Mouse (Mus musculus) cerebellum, adult (tissue): ENCODE results near the gene Pcgf3.
A peak's percentile ranks its signal among the peaks of the same experiment; 100 is the strongest.
"Not testable (repeated sequence)": the region's sequence is repeated elsewhere in the genome, so short reads cannot be mapped to it uniquely, and the experiment has no call there.

Experiments
- ATAC-seq: cut with Nextera tagmentation; 2 replicates; pipeline ENCODE4 v1.9.2; 2017; ENCODE audit warnings: mild to moderate bottlenecking, moderate library complexity, mixed read lengths; ENCODE audit not compliant: insufficient number of reproducible peaks, low FRiP score, low TSS enrichment

Gene Pcgf3

DNA sequence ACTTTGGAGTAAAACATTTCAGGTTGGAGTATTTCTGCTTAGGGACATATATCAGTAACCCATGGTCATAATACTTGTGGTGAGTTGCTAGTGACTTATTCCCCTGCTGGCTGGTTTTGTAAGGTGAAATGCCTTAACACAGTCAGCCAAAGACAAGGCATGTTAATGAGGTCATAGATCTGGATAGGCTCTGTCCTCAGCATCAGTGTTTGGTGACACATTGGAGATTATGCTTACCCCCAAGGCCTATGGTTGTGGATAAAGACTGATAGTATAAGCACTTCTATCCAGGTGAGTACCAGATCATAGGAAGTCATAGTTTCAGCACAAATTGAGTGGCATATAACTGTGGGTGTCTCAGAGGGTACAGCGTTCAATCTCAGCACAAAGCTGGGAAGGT is 5.6 kb downstream of the Pcgf3 start:
- ATAC-seq, result no peak

DNA sequence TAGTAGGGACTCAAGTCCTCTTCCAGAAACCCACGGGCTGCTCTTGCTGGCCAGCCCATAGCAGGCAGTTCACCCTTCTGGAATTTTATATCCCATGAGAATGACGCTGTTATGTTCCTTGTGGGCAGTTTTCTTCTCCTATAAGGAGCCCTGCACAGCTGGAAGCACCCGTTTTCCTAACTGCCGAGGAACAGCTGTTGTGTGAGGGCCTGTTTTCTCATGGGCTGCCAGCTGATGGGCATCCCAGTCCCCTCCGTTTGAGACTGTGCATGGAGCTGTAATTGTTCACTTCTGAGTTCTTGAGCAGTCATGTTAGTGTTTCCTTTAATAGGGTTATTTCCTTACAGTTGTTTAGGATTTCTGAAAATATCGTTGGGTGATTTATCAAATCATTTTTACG is 8.6 kb downstream of the Pcgf3 start:
- no peak for ATAC-seq

DNA sequence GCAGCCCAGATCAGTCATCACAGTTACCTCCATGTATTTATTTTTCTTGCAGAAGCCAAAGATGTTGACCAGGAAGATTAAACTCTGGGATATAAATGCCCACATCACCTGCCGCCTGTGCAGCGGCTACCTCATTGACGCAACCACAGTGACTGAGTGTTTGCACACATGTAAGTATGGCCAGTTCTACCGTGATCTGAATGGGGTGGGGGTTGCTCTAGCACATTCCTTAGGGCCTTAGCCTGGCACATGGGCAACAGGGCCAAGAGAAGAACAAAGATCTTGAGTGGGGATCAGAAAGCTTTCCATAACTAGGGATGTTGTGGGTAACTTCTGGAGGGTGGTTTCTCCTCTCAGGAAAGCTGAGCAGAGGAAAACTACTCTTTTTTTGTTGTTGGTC is 12.7 kb downstream of the Pcgf3 start:
- no peak for ATAC-seq

DNA sequence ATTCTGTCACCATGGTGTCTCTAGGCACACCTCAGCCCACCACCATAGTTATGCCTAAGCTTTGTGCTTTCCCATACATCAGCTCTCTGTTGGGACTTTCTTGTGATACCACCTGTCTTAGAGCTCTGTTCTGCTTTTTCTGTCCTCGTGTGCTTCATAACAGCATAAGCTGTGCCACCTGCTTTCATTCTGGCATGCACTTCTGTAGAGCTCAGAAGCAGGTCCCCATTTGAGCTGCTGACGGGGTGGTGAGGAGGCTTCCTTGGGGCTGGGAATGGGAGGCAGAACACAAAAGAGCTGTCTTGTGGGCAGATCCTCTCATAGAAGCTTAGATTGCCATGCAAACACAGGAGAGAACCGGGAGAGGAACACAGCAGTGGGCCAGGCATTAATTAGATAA is 14.9 kb downstream of the Pcgf3 start:
- no peak for ATAC-seq

DNA sequence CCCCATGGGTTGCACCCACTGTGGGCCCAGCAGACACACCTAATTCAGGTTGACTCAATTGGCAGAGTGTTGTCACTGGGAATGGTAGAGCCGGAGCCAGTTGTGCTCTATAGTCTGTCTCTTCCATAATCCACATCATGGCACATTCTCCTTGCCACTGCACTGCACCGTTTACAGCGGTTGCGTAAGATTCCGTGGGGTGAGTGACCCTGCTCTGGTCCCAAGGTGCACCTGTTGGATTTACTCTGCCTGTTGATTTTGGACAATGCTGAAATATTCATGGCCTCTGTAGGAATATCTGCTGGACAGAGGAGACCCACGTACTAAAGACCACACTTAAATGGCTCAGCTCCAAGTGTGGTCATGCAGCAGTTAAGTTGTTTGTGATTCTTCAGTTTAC is 22.0 kb downstream of the Pcgf3 start:
- no peak for ATAC-seq

DNA sequence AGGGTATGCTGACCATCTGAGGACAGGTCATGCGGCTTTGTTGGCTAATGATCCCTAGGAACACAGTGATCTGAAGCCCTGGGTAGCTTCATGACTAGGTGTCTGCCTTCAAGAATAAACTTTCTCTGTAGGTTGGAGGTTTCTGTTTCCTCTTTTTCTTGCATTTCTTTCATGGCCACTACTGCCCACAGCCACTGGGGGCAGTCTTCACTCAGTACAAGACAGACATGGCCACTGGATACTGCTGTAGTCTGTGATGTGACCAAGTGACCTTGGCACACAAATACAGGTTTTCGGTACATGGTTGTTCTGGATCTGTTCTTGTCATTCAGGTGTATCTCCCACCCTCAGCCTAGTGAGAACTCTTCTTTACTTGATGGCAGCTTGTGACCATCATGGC is 24.2 kb downstream of the Pcgf3 start:
- 0 out of 2 replicates have a peak, but pooled peaks have one; percentile 26 for ATAC-seq

DNA sequence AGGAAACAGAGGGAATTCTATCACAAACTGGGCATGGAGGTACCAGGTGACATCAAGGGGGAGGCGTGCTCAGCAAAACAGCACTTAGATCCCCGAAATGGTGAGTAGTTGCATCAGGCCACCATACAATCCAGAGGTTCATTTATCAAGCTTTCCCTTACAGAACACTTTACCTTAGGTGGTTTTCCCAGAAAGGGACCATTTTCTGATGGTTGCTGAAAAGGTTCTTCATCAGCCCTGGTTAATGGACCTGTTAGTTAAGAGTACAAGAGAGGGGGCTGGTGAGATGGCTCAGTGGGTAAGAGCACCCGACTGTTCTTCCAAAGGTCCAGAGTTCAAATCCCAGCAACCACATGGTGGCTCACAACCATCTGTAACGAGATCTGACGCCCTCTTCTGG is 25.1 kb downstream of the Pcgf3 start:
- not testable (repeated sequence) for ATAC-seq

DNA sequence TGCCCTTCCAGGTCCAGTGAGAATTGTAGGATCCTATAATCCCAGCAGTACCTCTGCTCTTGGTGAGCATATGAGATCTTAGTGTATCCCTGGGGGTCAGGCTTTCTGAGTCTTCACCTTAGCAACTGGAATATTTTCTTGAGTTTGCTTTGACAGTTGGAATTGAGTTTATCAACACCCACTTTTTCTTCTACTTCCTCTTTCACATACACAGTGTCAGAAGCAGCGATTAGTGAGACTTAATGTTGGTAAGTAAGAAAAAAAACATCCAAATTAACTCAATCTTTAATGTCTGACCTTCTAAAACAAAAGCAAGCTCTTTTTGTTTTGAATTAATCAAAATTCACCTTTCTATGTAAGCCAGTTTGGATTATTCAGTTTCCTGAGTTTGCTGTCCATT is 40.5 kb downstream of the Pcgf3 start:
- ATAC-seq, result no peak

DNA sequence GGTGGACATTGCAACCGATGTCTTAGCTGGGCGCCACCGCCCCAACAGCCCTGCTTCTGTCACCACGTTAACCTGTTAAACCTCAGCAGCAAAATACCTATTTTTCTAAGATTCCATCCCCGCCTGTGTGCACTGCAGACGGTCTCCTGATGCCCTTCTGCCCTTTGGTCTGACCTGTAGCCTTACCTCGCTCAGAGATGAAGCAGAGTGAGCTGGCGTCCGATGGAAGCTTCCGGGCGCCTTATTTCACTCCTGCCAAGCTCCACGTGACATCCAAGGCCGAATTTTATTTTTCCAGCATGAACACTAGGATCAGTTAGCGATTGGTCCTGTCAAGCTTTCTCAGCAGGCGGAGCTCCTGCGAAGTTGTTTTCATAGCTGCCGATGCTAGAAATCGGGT is 41.3 kb downstream of the Pcgf3 start:
- no peak for ATAC-seq

DNA sequence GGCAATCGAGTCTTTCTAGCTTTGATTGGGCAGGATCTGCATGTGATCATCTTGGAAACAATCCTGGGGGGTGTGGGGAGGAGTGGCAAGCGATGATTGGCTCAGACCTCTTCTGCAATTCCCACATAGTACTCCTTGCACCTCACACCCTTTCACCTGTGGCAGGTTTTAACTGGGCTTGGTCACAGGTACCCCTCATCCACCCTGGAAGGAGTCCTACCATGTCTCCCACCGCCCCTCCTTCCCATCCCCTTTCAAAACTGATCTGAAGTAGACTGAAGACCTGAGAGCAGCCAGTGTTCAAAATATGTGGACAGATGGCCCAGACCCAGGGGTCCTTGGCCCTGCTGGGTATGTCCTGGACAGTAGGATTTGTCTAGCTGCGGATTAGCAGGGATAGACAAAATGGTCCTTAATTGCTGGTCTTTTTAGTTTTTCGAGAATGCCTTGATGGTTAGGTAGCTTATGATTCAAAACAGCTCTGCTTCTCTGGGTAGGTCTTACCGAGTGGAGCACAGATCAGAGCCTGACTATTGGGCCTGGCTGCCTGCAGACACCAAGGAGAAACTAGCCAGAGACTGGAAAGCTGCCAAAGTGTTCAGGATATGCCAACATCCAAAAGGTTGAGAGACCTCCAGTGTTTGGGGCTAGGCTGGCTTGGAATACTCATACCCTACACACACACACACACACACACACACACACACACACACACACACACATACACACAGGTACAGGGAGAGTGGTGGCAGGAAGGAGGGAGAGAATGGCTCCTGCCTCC is 54.7 kb downstream of the Pcgf3 start:
- ATAC-seq, result 0 out of 2 replicates have a peak, but pooled peaks have one; percentile 27

DNA sequence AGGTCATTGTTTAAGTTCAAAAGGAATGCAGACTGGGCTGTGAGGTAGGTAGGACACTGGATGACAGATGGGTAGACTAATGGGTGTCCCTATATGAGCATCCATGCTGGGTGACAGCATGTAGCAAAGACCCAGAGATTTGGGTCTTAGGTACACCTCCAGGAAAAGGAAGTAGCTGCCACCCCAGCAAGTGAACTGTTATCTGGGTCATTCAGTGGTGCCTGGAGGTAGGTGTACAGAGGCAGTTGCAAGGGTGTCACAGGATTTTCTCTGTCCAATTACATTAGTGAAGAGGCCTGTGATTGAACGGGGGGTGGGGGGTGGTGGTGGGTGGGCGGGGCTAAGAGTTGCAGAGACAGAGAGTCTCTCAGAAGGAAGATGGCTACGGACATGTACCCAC is 55.6 kb downstream of the Pcgf3 start:
- ATAC-seq, result no peak

DNA sequence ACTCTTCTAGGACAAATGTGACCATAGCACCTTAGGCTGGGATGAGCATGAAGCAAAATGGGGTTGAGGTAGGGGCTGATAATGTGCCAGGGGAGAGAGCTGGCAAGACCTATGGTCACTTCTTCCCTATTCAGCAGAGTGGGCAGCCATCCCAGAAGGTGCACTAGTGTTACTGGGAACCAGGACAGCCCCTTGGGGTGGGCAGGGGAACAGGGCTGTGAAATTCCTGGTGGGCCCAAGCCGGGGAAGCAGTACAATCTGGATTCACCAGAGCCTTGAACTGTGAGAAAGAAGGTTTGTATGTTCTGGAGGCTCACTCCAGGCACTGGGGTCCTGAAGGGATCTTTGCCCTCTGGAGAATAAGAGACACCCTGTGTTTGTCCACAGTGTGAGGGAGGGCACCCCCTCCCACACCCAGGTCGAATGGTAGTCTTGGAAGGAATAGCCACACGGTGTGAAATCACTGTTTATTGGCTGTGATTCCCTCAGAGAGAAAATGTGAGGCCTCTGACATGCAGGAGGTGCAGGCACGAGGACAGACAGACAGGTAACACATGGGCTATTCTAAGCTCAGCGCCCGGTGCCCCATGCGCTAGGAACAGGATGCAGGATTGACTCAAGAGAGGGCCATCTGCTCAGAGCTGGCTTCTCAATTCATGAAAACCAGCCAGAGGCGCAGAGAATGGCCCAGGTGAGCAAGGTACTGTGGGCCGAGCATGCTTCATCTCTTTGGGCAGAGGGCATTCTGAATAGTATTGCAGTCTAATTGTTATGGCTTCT is 57.3 kb downstream of the Pcgf3 start:
- 0 out of 2 replicates have a peak, but pooled peaks have one; percentile 67 for ATAC-seq

DNA sequence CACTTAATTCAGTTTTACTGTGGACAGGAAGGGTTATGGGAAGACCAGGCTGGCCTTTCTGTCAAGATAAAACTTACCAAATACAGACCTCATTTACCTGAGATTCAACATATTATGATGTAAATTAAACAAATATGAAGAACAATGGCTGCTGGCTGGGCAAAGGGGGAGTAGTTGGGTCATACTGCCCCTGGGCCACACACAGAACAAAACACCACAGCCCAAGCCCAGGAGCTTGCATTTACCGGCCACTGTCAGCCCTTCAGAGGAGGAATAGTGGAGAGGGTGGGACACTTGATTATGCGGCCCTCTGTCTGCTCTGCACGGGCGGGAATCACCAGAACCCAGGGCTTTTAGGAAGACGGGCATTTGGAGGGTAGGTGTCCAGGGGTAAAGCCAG is 57.9 kb downstream of the Pcgf3 start:
- no peak for ATAC-seq

DNA sequence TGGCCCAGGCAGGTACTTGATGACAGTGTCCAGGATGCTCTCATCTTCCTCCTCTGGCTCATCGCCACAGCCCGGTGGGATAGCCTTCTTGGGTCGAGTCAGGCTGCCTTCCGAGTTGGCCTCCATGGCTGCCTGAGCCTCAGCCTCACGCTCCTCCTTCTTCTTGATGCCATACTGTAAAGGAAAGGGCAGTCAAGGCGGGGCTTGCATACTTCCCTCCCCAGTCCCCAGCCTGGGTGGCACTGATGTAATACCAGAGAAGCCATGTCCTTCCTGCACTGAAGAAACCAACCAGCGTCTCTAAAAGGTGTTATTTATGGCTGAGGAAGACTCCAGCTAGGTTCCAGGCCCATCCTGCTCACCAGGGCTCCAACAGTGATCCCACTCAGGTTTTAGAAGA is 59.1 kb downstream of the Pcgf3 start:
- no peak for ATAC-seq

DNA sequence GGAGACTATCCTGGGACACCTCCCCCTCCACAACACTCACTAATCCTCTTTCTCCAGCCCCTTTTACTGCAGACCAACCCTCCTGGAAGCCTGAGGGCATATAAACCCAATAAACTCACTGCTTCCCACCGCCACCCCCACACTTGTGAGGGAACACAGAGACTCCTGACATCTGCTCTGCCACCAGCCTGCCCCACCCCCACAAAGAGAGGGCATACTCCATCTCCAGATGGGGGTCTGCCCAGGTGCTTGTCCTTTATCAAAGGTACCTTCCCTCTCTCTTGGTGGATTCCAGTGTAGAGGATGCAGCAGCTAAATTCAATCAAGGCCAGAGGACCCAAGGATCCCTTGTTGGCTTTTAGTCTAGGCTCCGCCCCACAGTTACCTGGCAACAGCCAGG is 60.0 kb downstream of the Pcgf3 start:
- no peak for ATAC-seq

DNA sequence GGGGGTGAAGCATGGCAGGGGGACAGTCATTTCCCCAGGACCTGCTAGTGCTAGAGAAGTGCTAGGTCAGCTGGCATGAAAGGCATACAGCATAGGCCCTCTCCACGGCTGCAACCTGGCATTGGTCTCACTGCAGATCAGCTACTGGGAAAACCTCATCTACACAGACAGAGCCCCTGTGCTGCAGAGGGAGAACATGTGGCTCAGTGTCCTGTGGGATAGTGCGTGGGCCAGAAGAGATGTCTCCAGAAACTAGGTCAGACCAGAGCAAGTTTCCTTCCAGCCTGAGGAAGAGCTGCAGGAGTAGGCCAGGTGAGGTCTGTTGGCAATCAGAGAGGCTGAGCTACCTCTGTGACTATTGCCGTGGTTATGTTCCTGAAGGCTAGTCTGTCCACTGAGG is 60.9 kb downstream of the Pcgf3 start:
- ATAC-seq, result no peak

DNA sequence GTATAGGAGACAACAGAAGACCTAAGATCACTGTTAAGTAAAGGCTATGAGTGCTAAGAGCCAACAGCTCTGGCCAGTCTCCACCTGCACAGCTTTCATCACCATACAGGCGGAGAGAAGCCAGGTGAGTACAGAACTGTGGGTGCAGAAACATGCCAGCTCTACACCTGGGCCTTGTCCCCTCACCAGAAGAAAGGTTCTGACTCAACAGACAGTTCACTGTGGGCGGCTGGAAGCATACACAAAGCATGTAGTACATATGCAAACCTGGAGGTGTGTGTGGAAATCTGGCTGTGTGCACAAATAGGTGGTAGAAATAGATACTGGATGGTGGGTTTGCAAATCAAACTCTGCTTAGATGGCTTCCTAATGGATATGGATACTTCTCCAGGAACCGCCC is 61.6 kb downstream of the Pcgf3 start:
- no peak for ATAC-seq

DNA sequence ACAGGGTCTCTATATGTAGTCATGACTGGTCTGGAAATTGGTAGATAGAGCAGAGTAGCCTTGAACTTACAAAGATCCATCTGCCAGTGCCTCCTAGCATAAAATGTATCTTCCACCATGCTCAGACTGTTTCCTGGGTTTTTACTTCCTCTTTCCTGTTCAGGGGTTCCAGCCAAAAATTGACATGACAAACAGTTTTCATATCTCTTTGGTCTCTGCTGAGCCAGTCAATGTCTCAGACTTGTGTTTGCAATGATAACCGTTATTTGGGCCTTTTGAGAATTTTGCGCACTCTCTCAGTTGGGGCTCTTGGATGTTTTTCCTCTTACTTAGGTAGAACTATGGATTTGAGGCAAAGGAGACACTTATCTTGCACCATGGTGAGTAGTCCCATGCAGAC is 73.2 kb downstream of the Pcgf3 start:
- ATAC-seq, result no peak

DNA sequence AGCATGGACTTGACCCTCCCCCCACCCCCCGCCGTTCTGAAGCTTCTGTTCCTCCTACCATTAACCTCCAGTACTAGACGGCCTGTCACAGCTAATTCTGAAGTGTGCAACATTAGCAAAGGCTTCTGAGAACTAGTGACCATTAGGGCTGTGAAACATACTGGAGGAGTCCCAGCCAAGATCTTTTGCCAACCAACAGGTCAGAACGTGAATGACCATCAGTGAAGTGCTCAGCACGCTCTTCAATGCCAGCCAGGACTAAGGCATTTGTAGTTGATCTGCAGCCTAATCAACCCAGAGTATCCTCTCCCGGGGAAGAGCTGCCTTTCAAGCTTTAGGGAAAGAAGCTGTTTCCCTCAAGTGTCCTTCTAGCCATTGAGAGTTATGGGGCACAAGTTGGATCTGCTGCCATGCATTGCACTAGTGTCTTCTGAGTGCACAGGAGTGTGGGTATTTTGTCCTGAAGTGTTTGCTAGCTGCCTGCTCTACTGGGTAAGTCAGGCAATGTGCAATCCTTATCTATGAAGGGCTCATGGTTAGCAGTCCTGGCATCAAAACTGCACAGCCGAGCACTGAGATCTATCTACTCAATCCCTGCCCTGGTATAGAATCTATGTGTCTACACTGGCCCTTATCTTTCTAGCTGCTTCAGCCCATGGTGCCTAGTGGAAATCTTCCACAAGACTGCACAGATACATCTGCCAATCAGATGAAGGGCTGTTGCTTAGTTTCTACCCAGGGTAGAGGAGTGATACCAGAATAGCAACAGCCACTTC is 82.7 kb downstream of the Pcgf3 start:
- ATAC-seq, result no peak

DNA sequence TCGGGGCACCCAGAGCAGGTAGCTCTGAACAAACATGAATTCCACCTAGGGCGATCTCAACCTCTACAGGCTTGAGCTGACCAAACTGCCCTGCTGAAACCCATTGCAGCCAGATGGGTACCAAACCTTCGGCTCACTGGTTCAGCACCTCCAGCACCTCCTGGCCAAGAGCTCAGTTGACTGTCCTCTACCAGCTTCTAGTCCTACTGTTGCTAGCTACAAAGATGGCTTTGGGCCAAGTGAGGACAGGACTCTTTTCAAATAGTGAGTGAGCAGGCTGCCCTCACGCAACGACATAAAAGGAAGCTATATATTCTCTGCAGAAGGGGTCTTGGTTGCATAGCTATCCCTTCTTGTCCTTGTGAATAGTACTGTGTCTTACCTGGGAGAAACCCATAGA is 86.6 kb downstream of the Pcgf3 start:
- no peak for ATAC-seq

DNA sequence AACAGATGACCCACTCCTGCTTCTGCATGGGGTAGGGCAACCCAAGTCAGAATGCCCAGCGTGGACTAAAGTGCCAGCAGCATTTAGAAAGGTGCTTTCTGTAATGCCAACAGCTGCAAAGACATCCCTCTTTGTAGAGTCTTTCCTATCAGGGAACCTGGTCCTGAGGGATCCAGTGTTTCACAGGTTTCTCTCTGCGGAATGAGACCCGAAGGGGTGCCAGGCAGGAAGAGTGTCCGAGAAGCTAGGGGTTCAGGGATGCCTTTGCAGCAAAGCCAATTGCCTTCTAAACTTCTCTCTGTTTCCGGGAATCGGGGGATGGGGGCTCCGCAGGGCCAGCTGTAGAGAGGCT is 88.1 kb downstream of the Pcgf3 start:
- no peak for ATAC-seq
